Mouse (Mus musculus): ENCODE results near the gene Vps36.

DNA sequence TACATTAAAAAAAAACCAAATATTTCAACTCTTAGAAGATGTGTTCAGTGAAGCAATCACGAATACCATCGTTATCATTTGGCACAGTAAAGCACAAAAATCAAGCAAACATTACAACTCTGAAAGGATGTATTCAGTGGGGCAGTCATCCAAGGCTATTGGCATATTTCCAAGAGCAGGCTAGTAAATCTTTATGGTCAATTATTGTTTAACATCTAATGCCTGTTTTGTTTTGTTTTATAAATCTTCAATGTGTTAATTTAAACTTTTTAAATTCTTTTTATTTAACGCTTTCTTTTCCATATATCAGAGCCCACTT lies 42.3 kb upstream of the Vps36 start:
- TF ChIP-seq FLI1 (IDR thresholded peaks at IDR 0.05; ENCODE audit: low read length) = no peak
- no peak for TF ChIP-seq GATA1 (IDR thresholded peaks at IDR 0.05; ENCODE audit: borderline replicate concordance, low read length)

All from megakaryocyte, embryonic 14.5 days (primary cell).